Mouse (Mus musculus): Measurements from ENCODE around the gene Cx3cr1. TPM values are rescaled to one million over a fixed set of nuclear protein-coding genes. Genes with fewer than 3 reads are reported as not detected.

Cx3cr1 gene
- polyA plus RNA-seq (2017; shearing (Covaris generic)), result 0.23 TPM

DNA sequence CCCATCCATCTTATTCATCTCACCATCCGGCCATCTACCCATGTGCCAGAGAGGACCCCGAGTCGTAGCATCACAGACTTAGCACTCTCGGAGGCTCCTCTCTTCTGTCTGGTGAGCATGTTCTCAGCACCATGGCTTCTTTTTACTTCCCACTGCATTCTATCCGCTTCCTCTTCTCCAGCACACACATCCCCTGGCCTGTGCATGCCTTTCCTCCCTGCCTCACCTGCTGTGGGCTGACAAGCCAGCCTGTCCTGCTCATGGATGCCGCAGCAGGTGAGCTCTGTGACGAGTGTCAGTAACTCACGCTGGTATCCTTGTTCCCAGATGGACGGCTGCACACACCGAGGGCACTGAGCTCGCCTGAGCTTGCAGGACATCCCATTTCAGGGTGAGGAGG is at the start of gene Cx3cr1:
Gene Cx3cr1, minus strand, starts transcription at position 101 of the 400 bp plus-strand sequence.

DNA sequence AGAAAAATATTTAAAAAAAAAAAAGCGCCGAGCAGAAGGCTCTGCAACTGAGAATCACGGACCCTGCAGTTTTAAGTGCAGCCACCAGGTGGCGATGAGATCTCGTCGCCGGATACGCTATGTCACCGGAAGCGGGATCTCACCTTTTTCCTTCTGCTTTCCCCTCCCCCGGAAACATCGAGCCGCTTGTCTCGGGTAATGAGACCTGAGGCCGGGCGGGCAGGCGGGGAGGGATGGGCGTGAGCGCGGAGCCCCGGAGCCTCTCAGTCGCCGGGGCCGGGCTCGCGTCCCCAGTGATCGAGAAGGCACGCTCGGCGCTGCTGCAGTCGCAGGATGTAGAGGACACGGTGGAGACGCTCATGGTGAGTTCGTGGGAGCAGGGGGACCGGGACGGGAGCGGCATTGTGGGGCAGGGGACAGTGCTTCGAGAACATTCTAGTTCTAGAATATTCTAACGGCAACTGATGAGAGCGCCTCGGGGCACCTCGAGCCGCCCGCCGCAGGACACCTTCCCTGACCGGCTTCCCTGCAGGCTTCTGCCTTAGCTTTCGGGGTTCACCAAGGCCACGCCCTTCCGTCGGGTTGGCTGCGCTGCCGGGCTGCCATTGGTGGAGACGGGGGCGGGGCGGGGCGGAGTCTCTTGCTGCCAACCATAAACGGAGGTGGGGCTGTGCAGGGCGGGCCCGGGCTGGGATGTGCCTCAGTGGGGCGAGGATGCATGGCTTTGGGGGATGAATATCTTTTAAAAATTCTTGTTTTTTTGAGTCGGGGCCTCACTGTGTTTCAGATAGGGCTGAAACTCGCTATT is 40.7 kb upstream of the Cx3cr1 start, which contains the start of gene Slc25a38:
Gene Slc25a38, plus strand, starts transcription at position 164 of the 808 bp plus-strand sequence.

DNA sequence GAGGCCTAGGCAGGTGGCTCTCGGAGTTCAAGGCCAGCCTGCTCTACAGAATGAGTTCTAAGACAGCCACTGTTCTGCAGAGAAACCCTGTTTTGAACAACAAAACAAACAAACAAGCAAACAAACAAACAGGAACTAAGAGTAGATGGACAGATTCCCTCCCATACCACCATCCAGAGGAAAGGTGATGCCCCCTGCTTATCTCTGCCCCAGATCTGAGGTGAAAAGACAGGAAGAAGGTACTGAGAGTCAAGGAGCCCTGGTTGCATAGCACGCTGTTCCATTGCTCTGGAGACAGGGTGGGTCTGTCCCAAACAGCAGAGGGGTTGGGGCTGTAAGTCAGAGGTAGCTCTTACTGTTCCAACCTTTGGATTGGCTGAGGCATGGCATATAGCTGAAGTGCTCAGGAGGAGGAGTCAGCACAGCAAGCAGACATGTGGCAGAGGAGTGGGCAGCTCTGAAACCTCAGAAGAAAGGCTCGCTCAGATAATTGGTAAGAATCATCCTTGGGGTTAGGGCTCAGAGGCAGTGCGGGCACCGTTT is 22.1 kb upstream of the Cx3cr1 start, which contains the start of gene Ccr8:
Gene Ccr8, plus strand, starts transcription at position 419 of the 543 bp plus-strand sequence.

DNA sequence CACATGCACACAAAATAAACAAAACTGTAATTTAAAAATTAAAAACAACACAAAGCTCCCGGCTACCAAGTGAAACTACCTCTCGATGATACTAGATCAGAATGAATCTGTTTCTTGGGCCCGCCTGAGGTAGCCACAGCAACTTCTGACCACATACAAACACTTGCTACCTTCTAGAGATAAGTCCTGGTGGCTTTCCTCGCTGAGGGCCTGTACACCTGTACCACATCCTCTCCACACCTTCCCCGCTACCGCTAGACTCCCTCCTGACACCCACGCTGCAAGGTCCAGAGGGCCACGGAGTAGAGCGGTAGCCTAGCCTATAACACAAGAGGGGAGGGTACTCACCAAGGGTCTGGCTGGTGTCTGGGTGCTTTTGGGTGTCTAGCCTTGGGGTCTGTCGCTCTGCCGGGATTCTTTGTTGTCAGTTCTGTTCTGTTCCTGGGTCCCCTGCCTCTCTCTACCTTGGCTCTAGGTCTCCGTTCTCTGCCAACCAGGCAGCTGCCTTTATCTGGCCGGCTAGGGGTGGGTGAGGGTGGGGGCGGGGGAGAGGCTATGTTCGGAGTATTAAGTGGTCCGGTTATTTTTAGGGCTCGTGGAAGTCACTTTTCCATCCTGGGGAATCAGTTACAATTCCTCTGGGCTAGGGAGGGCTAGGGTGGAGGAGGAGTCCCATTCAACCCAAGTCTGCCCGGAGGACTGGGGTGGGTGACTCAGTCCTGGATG is 46.4 kb downstream of the Cx3cr1 start, which contains the start of gene Xirp1:
Gene Xirp1, minus strand, starts transcription at position 513 of the 726 bp plus-strand sequence.

DNA sequence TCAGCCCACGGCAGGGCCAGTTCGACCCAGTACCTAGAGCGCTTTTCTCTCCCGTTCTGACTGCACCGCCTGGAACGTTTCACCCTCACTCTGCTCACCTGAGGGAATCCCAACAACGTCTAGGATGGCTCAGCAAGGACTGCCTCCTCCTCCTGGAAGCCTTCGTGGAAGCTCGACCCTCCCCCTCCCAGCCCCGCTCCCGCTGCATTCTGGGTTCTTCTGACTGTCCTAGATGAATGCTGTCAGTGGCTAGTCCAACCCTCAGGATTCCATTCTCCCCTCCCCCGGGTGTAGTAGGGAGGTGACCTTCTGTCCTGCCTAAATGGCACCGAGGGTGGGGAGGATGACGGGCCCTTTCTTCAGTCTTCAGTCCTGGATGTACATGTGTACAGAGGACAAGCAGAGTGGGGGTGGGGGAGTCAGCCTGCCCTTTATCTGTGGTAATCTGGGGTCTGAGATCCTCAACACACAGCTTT is 85.1 kb downstream of the Cx3cr1 start, which contains the start of gene Csrnp1:
Gene Csrnp1, minus strand, starts transcription at position 123 of the 476 bp plus-strand sequence.

DNA sequence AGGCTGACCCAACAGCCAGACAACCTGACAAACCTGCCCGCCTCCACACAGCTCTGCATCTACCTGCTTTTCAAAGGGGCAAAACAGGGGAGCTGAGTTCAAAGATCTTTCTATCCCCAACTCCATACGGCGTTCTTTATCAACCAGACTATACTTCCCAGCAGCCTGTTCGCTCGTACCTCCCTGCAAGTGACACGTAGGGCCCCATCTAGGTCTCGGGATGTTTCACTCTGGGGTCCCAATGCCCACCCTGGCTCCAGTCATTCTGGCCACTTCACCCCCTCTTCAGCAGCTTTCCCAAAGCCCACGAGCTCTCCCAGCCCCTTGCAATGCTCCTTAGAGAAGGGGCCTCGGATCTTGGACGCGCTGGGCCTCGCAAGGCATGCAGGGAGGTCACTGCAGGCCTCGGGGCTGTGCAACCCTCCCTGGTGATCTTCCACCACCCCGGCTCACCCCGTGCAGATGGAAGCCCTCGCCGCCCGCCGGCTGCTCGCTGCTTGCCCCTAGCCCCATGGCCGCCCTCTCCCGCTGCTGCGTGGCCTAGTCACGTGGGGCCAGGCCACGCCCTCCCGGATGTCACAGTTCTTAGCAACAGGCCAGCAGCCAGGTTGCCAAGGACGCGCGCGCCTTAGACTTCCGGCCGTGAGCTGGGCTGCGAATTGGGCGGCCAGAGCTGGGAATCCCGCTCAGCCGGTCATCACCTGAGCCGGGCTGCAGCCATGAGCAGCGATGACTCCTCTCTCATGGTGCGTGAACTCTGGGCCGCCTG is 132.5 kb downstream of the Cx3cr1 start, which contains the start of the genes Gorasp1 and Ttc21a:
Gene Gorasp1, minus strand, starts transcription at position 561 of the 769 bp plus-strand sequence.
Gene Ttc21a, plus strand, starts transcription at position 602 of the 769 bp plus-strand sequence.

DNA sequence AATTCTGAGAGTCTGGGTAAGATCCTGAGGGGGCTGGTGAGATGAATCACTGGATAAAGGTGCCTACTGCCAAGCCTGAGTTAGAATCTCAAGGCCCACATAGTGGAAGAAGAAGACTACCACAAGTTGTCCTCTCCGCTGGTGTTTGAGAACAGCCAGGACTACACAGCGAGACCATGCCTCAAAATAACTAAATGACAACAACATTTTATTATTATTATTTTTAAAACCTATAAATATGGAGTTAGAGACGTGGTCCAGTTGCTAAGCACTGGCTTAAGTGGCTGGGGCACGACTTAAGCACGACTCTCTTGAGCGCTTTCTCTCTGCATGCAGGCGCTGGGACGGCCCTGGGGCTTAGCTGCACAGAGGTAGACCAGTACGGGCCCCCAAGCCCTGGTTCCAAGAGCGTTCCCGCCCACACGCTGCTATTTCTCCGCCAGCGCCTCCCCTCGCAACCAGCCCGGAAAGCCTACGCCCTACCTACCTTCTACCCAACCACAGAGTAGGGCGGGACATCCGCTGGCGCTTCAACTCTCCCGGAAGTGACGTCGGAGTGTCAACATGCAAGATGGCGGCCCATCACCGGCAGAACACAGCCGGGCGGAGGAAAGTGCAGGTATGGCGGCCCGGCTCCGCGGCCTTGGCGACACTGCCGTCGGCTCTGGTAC is 175.2 kb downstream of the Cx3cr1 start, which contains the start of gene Wdr48:
Gene Wdr48, plus strand, starts transcription at position 540 of the 671 bp plus-strand sequence.

Other genes with a start within 250 kb of the Cx3cr1 start
- 0.59 TPM for gene Scn11a, start 244.4 kb downstream of the Cx3cr1 start, polyA plus RNA-seq (2017; shearing (Covaris generic))
- gene Wdr48, start 175.0 kb downstream of the Cx3cr1 start, polyA plus RNA-seq (2017; shearing (Covaris generic)), result 66.7 TPM
- gene Gorasp1, start 132.3 kb downstream of the Cx3cr1 start, polyA plus RNA-seq (2017; shearing (Covaris generic)), result 11.9 TPM
- not detected for gene Ttc21a, start 132.3 kb downstream of the Cx3cr1 start, polyA plus RNA-seq (2017; shearing (Covaris generic))
- gene Csrnp1, start 85.2 kb downstream of the Cx3cr1 start, polyA plus RNA-seq (2017; shearing (Covaris generic)), result 64.2 TPM
- gene Xirp1, start 46.3 kb downstream of the Cx3cr1 start, polyA plus RNA-seq (2017; shearing (Covaris generic)), result not detected
- gene Ccr8, start 22.2 kb upstream of the Cx3cr1 start, polyA plus RNA-seq (2017; shearing (Covaris generic)), result 93.2 TPM
- 51.5 TPM for gene Slc25a38, start 40.5 kb upstream of the Cx3cr1 start, polyA plus RNA-seq (2017; shearing (Covaris generic))
- 2,080 TPM for gene Rpsa, start 57.8 kb upstream of the Cx3cr1 start, polyA plus RNA-seq (2017; shearing (Covaris generic))
- not detected for gene Mobp, start 79.8 kb upstream of the Cx3cr1 start, polyA plus RNA-seq (2017; shearing (Covaris generic))
- gene Myrip, start 231.6 kb upstream of the Cx3cr1 start, polyA plus RNA-seq (2017; shearing (Covaris generic)), result not detected

Data from activated CD4-positive, CD25-positive, alpha-beta regulatory T cell, adult 9 weeks (primary cell).